Mouse (Mus musculus) kidney, adult 2 months (tissue): ENCODE measurements at regions not wholly inside any gene's neighbourhood (a gene's known extent, or its start where the extent isn't known, plus 50 kb on each side); places are given as distances from the start of the nearest gene placed in this dataset.

Experiments used
- CTCF ChIP-seq: fragments of 200-500 bp; conservative IDR thresholded peaks from 2 replicates; pipeline ENCODE4 v1.5.1; 2011; ENCODE audit warnings: low read depth, mild to moderate bottlenecking, control low read depth, low read length, moderate library complexity, mixed read lengths; ENCODE audit not compliant: insufficient read depth, insufficient read length
- POLR2A ChIP-seq: fragments of 200-500 bp; IDR thresholded peaks from one replicate; pipeline ENCODE4 v1.6.1; 2011; ENCODE audit warnings: low read depth, low read length, control low read depth

GRCm38 (mm10) chr10:68970521-68970920 lies 180.7 kb upstream of the Rhobtb1 start:
- TF ChIP-seq CTCF (no peak), POLR2A (no peak)
